Mouse (Mus musculus) lung, adult 18-20 months (tissue): ENCODE data around the gene Snx29.

Experiments used
- DNase-seq, 2 experiments: peaks; one replicate each; pipeline ENCODE4 v3.0.0; 2022; ENCODE audit warnings: mixed read lengths in 2 of 2

Gene Snx29

DNA sequence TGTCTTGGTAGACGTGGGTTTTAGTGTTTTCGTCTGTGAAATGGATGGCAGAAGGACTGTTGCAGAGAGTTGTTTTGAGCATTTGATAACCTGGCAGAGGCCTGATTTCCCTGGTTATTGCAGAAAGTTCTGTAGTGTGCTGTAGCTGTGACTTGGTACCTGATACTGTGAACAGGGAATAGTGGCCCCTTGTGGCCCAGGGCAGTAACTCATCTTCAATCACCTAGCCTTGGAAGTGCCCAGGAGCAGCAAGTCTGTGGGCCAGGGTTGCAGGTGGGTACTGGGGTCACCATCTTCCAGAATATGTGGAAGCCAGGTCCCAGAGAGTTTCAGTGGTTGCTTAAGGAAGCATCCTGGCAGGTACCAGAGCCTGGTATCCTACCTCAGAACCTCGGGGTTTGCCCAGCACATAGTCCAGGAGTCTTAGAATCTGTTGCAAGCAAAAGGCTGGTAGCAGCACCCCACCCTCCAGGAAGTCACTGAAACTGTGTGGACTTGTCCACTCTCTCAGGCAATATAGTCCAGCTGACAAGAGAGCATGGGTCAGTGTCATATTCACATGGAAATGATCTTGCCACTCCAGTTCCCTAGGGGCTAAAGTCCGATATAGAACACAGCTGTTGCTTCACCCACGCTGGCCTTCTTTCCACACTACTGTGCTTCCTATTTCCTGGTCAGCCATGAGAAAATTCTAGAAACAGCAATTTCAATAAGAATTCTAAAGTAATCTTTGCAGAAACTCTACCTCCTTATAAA, 281.1 kb downstream of the Snx29 start:
- peak; percentile 11 to 22 for DNase-seq

DNA sequence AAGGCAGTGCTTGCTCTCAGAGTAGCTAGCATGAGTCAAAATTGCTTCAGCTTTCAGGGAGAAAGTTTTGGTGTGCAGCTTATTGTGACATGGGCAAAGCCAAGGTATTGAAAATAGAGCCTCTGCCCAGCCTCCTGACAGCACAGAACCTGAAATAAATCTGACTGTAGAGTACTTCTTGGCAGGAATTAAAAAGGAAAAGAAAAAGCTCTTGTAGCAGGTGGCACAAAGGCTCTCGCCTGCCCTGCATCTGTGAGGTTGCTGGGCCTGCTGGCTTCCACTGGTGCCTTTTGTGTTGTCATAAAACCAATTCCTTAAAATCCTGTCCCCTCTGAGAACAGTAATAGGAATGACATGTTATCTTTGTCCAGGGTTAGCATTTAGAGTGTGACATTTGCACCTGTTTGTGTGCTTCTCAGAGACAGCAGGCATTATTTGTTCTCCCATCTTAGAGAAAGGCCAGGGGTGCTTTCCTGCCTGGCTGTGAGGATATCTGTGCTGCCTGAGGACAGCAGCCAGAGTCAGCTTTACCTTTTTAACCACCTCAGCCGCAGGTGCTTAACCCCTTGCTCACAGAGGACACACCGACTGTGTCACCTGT, 289.9 kb downstream of the Snx29 start:
- no peak for DNase-seq

GRCm38 (mm10) chr16:11614401-11615014, 291.8 kb downstream of the Snx29 start:
- no peak for DNase-seq

- DNase-seq, result no peak
These were observed 292.9 kb downstream of the Snx29 start for GRCm38 (mm10) chr16:11615633-11616032.

DNA sequence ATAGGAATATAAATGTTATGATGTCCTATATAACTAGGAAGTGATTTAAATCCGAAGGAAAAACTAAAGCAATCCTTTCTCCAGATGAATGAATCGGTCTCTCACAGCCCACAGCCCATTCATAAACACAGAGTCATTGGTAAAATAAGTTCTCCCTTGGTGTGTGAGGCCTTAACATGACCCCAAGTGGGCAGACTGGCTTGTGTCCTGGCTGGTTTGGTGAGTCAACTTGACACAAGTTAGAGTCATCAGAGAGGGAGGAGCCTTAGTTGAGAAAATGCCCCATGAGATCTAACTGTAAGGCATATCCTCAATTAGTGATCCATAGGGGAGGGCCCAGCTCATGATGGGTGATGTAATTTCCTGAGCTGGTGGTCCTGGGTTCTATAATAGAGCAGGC, 297.2 kb downstream of the Snx29 start:
- no peak for DNase-seq

DNA sequence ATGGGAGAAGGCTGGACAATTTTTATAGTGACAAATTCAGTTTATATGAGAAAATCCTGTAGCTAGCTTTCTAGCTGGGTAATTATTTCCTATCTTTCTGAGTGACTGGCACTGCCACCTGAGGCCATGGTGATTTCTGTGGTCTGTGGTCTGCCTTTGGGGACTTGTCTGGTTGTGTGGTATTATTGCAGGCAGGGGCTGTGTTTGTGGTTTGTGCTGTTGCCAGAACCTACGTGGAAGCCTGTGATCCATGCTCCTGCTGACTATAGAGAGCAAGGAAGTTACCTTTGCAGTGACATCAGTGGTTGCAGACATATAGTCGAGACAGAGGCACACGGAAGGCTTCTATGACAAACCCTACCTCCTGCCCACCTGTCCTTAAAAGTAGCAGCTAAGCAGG, 298.3 kb downstream of the Snx29 start:
- no peak for DNase-seq

- no peak for DNase-seq
These were observed 299.0 kb downstream of the Snx29 start for GRCm38 (mm10) chr16:11621664-11622063.

DNA sequence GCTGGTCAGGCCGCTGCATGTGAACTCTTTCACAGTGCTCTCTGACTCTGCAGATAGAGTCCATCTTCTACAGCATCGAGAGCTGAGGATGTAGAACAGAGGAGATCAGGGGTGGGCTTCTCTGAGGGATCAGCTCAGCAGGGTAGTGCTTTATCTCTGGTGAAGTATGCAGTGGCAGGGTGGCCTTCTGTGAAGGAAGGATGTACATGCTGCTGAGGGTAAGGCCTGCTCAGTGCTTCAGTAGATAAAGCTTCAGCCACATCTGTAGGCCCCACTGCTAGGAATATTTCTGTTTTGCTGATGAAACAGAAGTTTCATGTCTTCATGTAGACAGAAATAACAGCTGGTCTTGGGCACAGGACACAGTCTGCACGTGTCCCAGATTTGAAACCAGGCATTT, 300.3 kb downstream of the Snx29 start:
- no peak for DNase-seq

DNA sequence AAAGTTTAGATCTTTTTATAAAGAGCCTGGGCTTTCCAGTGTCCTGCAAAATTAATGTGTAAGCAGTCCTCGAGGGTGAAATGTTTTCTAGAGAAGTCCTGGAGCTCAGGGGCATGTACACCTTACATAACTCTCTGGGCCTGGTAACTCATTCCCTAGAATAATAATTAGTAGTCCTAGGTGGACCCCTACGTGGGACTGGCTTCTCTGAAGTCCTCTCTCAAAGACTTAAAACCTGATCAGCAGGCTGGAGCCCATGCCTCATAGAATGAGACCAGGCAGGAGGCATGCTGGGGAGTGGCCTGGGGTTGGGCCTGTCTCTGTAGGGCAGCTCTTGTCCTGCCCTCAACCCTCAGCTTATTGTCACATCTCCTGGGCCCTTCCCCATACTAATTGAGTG, 301.4 kb downstream of the Snx29 start:
- no peak for DNase-seq

GRCm38 (mm10) chr16:11626004-11626481, 303.3 kb downstream of the Snx29 start:
- DNase-seq, result no peak

- no peak for DNase-seq
These were observed 303.9 kb downstream of the Snx29 start for GRCm38 (mm10) chr16:11626616-11627015.

- no peak for DNase-seq
These were observed 305.3 kb downstream of the Snx29 start for GRCm38 (mm10) chr16:11627866-11628638.

- DNase-seq, result no peak
These were observed 307.0 kb downstream of the Snx29 start for GRCm38 (mm10) chr16:11629704-11630103.

GRCm38 (mm10) chr16:11630489-11630888, 307.8 kb downstream of the Snx29 start:
- DNase-seq, result no peak

GRCm38 (mm10) chr16:11632205-11632747, 309.6 kb downstream of the Snx29 start:
- DNase-seq, result no peak

GRCm38 (mm10) chr16:11636196-11636733, 313.6 kb downstream of the Snx29 start:
- DNase-seq, result no peak

GRCm38 (mm10) chr16:11636902-11637301, 314.2 kb downstream of the Snx29 start:
- DNase-seq, result no peak

- no peak for DNase-seq
These were observed 315.1 kb downstream of the Snx29 start for GRCm38 (mm10) chr16:11637794-11638193.

GRCm38 (mm10) chr16:11638739-11639138, 316.0 kb downstream of the Snx29 start:
- no peak for DNase-seq

DNA sequence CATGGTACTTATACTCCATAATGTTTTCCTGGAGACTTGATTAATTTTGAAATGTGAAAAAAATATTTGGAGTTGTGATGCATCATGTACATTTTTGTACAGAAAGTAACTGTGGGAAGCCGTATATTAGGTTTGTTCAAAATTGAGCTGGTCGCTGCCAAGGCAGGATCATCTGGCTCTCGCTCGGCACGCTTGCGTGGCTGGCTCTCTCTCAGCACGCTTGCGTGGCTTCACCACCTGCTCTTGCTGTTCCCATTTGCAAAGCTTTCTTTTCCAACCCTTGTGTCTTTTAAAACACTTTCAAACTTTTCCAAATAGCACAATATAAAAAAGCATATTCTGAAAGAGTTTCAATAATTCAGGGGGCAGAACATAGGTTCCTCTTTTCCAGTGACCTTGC, 317.2 kb downstream of the Snx29 start:
- no peak for DNase-seq

GRCm38 (mm10) chr16:11643603-11644002, 320.9 kb downstream of the Snx29 start:
- DNase-seq, result no peak

DNA sequence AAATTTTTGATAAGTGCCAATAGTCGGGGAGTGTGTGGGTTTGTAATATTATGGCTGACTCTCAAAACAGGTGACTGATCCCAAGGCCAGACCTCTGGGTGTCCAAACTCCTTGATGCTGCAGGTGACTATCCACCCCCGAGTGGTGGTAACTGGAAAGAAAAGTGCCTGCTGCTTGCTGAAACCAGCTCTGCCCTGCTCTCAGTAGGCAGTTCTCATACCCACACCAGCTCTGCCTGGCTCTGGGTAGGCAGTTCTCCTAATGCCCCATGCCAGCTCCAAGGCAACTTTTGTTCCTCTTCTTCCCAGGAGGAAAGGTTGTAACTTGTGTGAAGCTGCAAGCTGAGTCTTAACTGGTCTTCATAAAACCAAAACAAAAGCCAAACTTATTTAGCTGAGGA, 321.7 kb downstream of the Snx29 start:
- DNase-seq, result no peak

DNA sequence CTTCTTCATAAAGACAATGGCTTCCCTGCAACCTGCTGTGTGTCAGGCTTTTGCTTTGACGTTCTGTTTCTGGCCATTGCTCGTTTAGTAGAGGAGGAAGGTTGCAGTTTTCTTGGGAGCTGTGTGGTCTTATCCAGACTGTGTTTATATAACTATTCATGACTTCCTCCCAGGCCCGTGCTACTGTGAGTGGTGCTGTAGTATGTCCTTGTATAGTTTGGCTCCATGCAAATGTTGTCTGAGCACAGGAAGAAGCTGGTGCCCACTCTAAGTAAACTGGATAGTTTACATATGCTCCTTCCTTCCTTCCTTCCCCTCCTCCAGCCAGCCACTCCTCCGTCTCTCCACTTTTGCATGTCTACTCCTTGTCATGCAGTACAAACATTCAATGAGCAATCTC, 323.0 kb downstream of the Snx29 start:
- DNase-seq, result peak in 1 of 2 experiments; percentile 21
